Mouse (Mus musculus) heart, postnatal 25 days (tissue): ENCODE results near the gene Fcf1. TPM values are rescaled to one million over a fixed set of nuclear protein-coding genes. Genes with fewer than 3 reads are reported as not detected.

Experiments used
- total RNA-seq, 2 experiments: library from RNA; stranded (reverse); gene quantifications; 2 replicates each; pipeline ENCODE4 v1.2.3; 2021

Fcf1 gene
- total RNA-seq, 2 experiments from 2014 or later = 28.4 to 34.6 TPM

Other genes with a start within 250 kb of the Fcf1 start
- gene Npc2, start 197.7 kb upstream of the Fcf1 start, total RNA-seq = 10 to 100 TPM; 25.7 to 30.4 TPM
- 10 to 100 TPM; 80.0 to 84.7 TPM for gene Isca2, start 197.6 kb upstream of the Fcf1 start, total RNA-seq
- 1 to 10 TPM; 1.8 to 2.0 TPM for gene Ltbp2, start 94.4 kb upstream of the Fcf1 start, total RNA-seq
- gene Arel1, start within 50 bp of the Fcf1 start, total RNA-seq = 10 to 100 TPM; 37.2 to 38.5 TPM
- 10 to 100 TPM; 26.6 to 26.7 TPM for gene Ylpm1, start 25.4 kb downstream of the Fcf1 start, total RNA-seq
- 1 to 10 TPM; 1.5 to 1.8 TPM for gene Prox2, start 139.9 kb downstream of the Fcf1 start, total RNA-seq
- gene Dlst, start 139.9 kb downstream of the Fcf1 start, total RNA-seq = 100 to 1,000 TPM; 830 to 838 TPM
- 1 to 10 TPM; 2.6 to 4.3 TPM for gene Rps6kl1, start 180.4 kb downstream of the Fcf1 start, total RNA-seq
- 1 to 10 TPM; 3.3 to 4.4 TPM for gene Pgf, start 206.9 kb downstream of the Fcf1 start, total RNA-seq
- 10 to 100 TPM; 48.2 to 49.3 TPM for gene Eif2b2, start 248.6 kb downstream of the Fcf1 start, total RNA-seq